Mouse (Mus musculus) colon, adult 2 months (tissue): Measurements from ENCODE around the gene Lce1a2. TPM values are rescaled to one million over a fixed set of nuclear protein-coding genes. Genes with fewer than 3 reads are reported as not detected.

Experiments used
- polyA plus RNA-seq: library from polyadenylated mRNA; depleted of rRNA; stranded (reverse); fragments of >200 nt; gene quantifications from 2 replicates; pipeline ENCODE4 v1.2.3, GENCODE M21; 2012; rRNA removed

The Lce1a2 gene
- polyA plus RNA-seq, result not detected in 2 replicates

GRCm38 (mm10) chr3:92670215-92670614, at the start of gene Lce1a2:
Gene Lce1a2 (minus strand): TSS chr3:92670315.

GRCm38 (mm10) chr3:92708974-92709373, 38.9 kb upstream of the Lce1a2 start, which contains the start of gene Lce1e:
Gene Lce1e (minus strand): TSS chr3:92709074.

GRCm38 (mm10) chr3:92687110-92687509, 17.0 kb upstream of the Lce1a2 start, which contains the start of gene Lce1d:
Gene Lce1d (minus strand): TSS chr3:92687210.

GRCm38 (mm10) chr3:92678947-92679346, 8.8 kb upstream of the Lce1a2 start, which contains the start of gene Lce1c:
Gene Lce1c (plus strand): TSS chr3:92679247.

GRCm38 (mm10) chr3:92656826-92657225, 13.3 kb downstream of the Lce1a2 start, which contains the start of gene Lce1b:
Gene Lce1b (minus strand): TSS chr3:92656926.

GRCm38 (mm10) chr3:92648207-92648606, 21.9 kb downstream of the Lce1a2 start, which contains the start of gene Lce1a1:
Gene Lce1a1 (minus strand): TSS chr3:92648307.

GRCm38 (mm10) chr3:92621560-92621959, 48.6 kb downstream of the Lce1a2 start, which contains the start of gene Lce6a:
Gene Lce6a (minus strand): TSS chr3:92621660.

Other genes with a start within 250 kb of the Lce1a2 start
- 4.5 and 8.2 TPM in 2 replicates for gene Gm9774, start 240.9 kb downstream of the Lce1a2 start, polyA plus RNA-seq
- gene Sprr2k, start 237.7 kb downstream of the Lce1a2 start, polyA plus RNA-seq, result not detected in 2 replicates
- gene Sprr1b, start 231.5 kb downstream of the Lce1a2 start, polyA plus RNA-seq, result not detected in 2 replicates
- gene Sprr3, start 211.6 kb downstream of the Lce1a2 start, polyA plus RNA-seq, result not detected in 2 replicates
- 27.3 and 33.0 TPM in 2 replicates for gene Sprr1a, start 184.4 kb downstream of the Lce1a2 start, polyA plus RNA-seq
- not detected in 2 replicates for gene Sprr4, start 169.8 kb downstream of the Lce1a2 start, polyA plus RNA-seq
- gene 2310046K23Rik, start 135.8 kb downstream of the Lce1a2 start, polyA plus RNA-seq, result not detected in 2 replicates
- not detected in 2 replicates for gene Ivl, start 96.6 kb downstream of the Lce1a2 start, polyA plus RNA-seq
- gene Smcp, start 81.3 kb downstream of the Lce1a2 start, polyA plus RNA-seq, result not detected in 2 replicates
- not detected in 2 replicates for gene 2210017I01Rik, start 62.8 kb downstream of the Lce1a2 start, polyA plus RNA-seq
- gene Lce6a, start 48.7 kb downstream of the Lce1a2 start, polyA plus RNA-seq, result not detected in 2 replicates
- gene Lce1a1, start 22.0 kb downstream of the Lce1a2 start, polyA plus RNA-seq, result not detected in 2 replicates
- gene Lce1b, start 13.4 kb downstream of the Lce1a2 start, polyA plus RNA-seq, result not detected in 2 replicates
- gene Lce1c, start 8.9 kb upstream of the Lce1a2 start, polyA plus RNA-seq, result not detected in 2 replicates
- not detected in 2 replicates for gene Lce1d, start 16.9 kb upstream of the Lce1a2 start, polyA plus RNA-seq
- gene Lce1e, start 38.8 kb upstream of the Lce1a2 start, polyA plus RNA-seq, result not detected in 2 replicates
- not detected in 2 replicates for gene Lce1f, start 50.0 kb upstream of the Lce1a2 start, polyA plus RNA-seq
- gene Gm38119, start 68.8 kb upstream of the Lce1a2 start, polyA plus RNA-seq, result not detected in 2 replicates
- not detected in 2 replicates for gene Lce1g, start 82.0 kb upstream of the Lce1a2 start, polyA plus RNA-seq
- not detected in 2 replicates for gene Lce1h, start 94.8 kb upstream of the Lce1a2 start, polyA plus RNA-seq
- not detected in 2 replicates for gene Lce1i, start 108.6 kb upstream of the Lce1a2 start, polyA plus RNA-seq
- not detected in 2 replicates for gene Lce1j, start 120.2 kb upstream of the Lce1a2 start, polyA plus RNA-seq
- not detected in 2 replicates for gene Lce1k, start 137.6 kb upstream of the Lce1a2 start, polyA plus RNA-seq
- gene Kprp, start 156.9 kb upstream of the Lce1a2 start, polyA plus RNA-seq, result not detected in 2 replicates
- not detected in 2 replicates for gene Lce1l, start 181.0 kb upstream of the Lce1a2 start, polyA plus RNA-seq
- not detected in 2 replicates for gene 2310050C09Rik, start 199.9 kb upstream of the Lce1a2 start, polyA plus RNA-seq